Mouse (Mus musculus) adrenal gland, postnatal 36 days (tissue): ENCODE measurements around the gene Lrp2bp. TPM values are rescaled to one million over a fixed set of nuclear protein-coding genes. Genes with fewer than 3 reads are reported as not detected.
A peak's percentile ranks its signal among the peaks of the same experiment; 100 is the strongest.

Source experiments
- DNase-seq, 2 experiments: peaks; one replicate each; pipeline ENCODE4 v3.0.0; 2021; ENCODE audit warnings: mixed read lengths in 1 of 2
- total RNA-seq, 2 experiments: library from RNA; stranded (reverse); gene quantifications; 2 replicates each; pipeline ENCODE4 v1.2.3; 2021

Gene Lrp2bp
- total RNA-seq, 2 experiments from 2014 or later = 0.26 TPM; not detected in 1

DNA sequence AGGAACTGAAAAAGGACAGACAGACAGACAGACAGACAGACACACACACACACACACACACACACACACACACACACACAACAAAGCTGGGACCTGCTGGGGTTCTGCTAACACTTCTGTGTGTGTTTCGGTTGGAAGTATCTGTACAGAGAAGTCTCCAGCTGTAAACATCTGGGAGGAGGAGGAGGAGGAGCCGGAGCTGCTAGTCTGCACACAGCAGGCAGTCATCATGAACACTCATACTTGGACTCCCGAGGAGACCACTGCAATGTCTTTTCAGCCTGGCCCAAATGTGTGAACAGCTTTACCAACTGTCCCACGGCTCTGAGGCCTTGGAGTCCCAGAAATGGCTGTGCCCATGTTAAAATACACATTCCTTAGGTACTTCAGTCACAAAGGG, 25.3 kb downstream of the Lrp2bp start:
- DNase-seq = no peak

DNA sequence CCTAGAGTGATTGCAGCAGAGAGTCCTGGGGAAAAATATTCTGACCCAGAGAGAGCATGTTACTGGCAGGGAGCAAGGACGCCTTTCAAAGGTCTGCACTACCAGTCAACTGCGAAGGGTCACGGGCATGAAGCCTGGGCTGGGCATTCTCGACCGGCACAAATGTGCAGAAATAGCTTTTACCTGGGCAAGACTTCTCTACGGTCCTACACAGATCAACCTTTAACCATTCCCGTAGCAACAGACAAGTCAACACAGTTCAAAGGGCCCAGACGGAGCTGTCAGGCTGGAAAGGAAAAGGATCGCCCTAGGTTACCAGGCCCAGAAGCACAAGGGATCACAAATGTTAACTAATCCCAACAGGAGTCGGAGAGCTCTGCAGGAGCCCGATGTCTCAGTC, 37.1 kb downstream of the Lrp2bp start:
- DNase-seq = no peak

DNA sequence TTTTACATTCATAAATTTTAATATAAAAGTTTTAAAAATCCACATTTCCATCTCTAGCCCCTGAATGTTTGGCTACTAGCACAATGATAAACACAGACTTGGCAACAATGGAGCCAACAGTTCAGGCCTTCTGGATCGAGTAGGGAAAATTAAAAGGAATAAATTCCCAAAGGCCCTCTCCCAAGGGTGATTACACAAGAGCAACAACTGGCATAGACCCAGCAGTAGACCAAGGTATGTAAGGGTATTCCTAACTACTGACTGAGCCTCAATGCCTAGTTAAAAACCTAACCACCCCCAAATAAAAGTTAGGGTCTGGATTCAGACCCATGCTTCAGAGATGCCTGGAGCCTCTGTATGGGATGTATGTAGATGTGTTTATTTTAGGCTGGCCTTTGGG, 40.6 kb downstream of the Lrp2bp start:
- no peak for DNase-seq

DNA sequence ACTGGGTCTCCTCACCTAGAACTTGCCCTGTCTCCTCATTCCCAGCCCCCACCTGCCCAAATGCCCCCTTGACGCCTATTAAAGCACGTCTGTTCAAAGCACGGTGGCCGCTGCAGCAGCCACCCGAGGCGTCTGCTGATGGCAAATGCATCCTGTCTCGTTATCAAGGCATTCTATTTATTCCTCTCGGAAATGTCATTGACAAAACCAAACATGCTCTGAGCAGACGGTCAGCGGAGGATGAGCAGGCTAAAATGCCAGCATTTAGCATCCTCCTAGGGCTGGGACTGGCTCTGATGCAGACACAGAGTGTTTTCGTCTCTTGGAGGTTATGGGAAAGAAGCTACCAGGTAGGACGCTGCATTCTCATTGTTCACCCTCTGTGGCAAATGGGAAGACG, 41.2 kb downstream of the Lrp2bp start:
- DNase-seq = no peak

DNA sequence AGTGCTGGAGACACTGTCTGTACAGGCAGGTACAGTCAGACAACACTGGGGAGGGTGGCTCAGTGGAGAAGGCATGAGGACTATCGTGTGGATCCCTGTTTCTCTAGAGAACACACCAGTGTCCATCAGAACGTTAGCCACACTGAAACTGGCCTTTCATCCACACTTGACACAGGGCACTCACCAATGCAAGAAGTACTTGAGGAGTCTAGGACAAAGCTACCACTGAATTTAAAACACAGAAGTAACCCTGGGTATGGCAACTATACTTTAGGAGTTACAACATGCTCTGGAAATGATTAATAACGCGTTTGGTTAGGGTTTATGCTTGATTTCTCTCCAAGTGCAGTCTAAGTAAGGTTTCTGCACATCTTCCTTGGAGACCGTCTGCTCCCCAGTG, 73.7 kb downstream of the Lrp2bp start:
- DNase-seq = no peak

DNA sequence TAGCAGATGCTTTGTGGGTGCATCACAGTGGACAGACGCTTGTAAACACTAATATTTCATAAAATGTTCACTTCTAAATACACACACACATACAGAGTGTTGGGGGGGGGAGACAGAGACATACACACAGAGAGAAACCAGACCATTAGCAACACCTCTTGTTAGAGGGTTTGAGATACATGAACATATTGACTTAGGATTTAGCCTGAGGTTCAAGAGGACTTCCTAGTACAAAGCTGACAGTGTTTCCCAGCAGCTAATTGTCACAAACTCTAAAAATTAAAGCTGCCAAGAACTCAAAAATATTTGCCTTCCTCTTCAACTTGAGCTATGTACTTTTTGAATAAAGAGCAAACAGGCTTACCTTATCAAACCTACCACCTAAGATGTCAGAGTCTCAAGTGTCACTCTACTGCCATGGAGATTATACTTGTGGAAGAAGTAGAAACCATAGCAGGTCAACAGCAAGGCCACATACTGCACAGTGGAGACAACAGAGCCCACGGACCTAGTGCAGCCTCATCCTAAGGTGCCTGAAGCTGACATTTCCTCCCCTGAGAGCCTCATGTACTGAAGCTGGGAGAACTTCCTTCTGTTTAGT, 74.5 kb downstream of the Lrp2bp start:
- DNase-seq = no peak

DNA sequence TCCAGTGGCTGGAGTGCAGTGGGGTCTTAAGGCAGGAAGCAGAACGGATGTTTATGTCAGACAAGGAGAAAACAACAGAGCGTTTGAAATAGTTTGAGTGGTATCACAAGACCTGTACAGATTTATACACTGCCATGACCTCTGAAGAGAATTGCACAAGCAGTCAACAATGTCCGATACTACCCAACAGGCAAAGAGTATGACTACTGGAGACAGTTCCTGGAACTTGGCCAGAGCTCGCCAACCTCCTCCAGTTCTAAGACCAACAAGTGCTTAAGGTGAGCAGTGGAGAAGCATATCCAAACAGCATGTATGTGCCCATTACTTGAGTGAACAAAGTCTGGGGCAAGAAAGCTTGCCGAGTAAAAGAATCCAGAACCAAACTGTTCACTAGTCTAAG, 76.1 kb downstream of the Lrp2bp start:
- DNase-seq = peak; percentile 5 to 12

DNA sequence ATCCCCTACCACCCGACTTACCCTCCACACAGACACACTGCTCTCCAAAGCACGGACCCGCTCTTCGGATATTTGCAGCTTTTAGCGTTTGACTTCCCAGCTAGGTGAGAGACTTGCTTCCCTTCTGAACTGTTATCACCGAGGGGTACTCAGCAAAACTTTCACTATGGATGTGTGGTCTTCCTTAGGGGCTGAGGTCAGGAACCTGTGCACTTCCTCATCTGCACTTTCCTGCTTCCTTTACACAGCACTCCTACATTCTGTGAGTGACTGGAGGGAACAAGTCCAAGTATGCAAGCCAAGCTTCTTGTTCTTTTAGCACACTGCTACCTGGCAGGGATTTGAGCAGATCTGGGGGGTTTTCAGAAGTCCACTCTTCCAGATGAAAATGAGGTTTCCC, 79.8 kb downstream of the Lrp2bp start:
- no peak for DNase-seq

Other genes starting within 250 kb of the Lrp2bp start
- gene Pdlim3, start 113.8 kb upstream of the Lrp2bp start, total RNA-seq = 1 to 10 TPM; 1.2 to 1.9 TPM
- gene Ccdc110, start 64.7 kb upstream of the Lrp2bp start, total RNA-seq = not detected
- gene 1700029J07Rik, start 24.1 kb upstream of the Lrp2bp start, total RNA-seq = 1 to 10 TPM; 1.7 to 2.8 TPM
- 10 to 100 TPM; 47.5 to 64.7 TPM for gene Ufsp2, start 23.8 kb upstream of the Lrp2bp start, total RNA-seq
- under 1 TPM; 0.60 to 0.82 TPM for gene Ankrd37, start 6.4 kb downstream of the Lrp2bp start, total RNA-seq
- gene Cfap97, start 152.5 kb downstream of the Lrp2bp start, total RNA-seq = 10 to 100 TPM; 16.3 to 22.1 TPM
- 10 to 100 TPM; 17.7 to 18.2 TPM for gene Snx25, start 152.9 kb downstream of the Lrp2bp start, total RNA-seq
- gene Slc25a4, start 212.0 kb downstream of the Lrp2bp start, total RNA-seq = 100 to 1,000 TPM; 173 to 193 TPM